7 mouse cellular contexts compared by ENCODE assay signal in the genomic region with DNA sequence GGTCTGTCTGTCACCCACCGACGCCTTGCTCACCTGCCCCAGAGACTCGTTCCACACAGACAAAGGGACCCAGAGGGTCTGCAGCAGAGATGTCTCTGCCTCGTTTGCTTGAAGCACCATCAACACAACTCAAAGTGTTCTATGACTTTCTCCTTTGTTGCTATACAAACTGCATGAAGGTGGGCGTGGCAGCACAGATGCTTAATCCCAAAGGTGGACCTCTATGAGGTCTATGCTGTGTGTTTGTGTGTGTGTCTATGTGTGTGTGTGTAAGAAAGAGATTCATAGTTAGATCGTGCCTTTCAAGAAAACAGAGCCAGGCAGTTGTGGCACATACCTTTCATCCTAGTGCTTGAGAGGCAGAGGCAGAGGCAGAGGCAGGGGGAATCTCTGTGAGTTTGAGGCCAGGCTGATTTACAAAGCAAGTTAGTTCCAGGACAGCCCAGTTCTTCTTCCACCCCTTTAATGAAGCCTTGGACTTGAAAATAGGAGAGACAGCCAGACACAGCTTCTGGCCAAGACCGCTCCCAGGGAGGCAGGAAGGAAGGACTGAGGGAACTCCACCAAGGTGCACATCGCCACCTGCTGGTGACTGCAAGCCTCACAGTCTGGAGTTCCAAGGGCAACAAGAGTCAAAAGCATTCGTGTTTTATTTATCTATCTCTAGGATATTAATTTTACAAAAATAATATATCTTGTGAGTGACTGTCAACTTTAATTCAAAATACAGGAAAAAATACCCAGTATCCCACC. TPM values are rescaled to one million over a fixed set of nuclear protein-coding genes. Genes with fewer than 3 reads are reported as not detected.
DNase-seq lines count a peak whose midpoint lies in the region; ATAC-seq lines count a peak whose summit lies in the region.

No protein-coding gene starts in this region.

- peak; percentile 68 for ATAC-seq in activated CD4-positive, CD25-positive, alpha-beta regulatory T cell, adult 4 months
- ATAC-seq in inflammation-experienced regulatory T-cells, adult 6 months, result peak; percentile 67
- ATAC-seq in megakaryocyte-erythroid progenitor cell, adult 5-6 weeks (replicated peaks; ENCODE audit: low FRiP score, low TSS enrichment, poor library complexity, severe bottlenecking), result peak; percentile 77

- DNase-seq in cerebellum, adult 9-10 months, result peak; percentile 88
- DNase-seq in gastrocnemius, adult 18-20 months (ENCODE audit: low spot score), result peak; percentile 96
- peak; percentile 74 to 92 for DNase-seq in left cerebral cortex, postnatal 10 days (ENCODE audit: extremely low spot score in 1 of 2, low spot score in 2 of 2)
- peak; percentile 74 to 87 for DNase-seq in spleen, postnatal 14 days (ENCODE audit: low spot score in 2 of 2)

- intact Hi-C loops in left cerebral cortex, postnatal 10 days (cut with DNase I), result loop anchor here (2.0 kb wide), 1 partner anchor 55 kb away; no protein-coding TSS in a partner anchor

RNA-seq across cellular contexts. Expression of gene Aldh2, which starts 8.1 kb away (rescaled TPM):
- polyA plus RNA-seq in activated CD4-positive, CD25-positive, alpha-beta regulatory T cell, adult 4 months (2017; shearing (Covaris generic)), result 10 to 100 TPM in 1 of 2 experiments, 1 to 10 TPM in 1; 7.1 to 11.2 TPM
- total RNA-seq in gastrocnemius, adult 18-20 months (2021), result 100 to 1,000 TPM; 172 to 203 TPM
- polyA plus RNA-seq in inflammation-experienced regulatory T-cells, adult 6 months (2017; shearing (Covaris generic)), result 10 to 100 TPM in 1 of 3 experiments, 1 to 10 TPM in 2; 4.5 to 11.7 (median 6.0) TPM
- total RNA-seq in left cerebral cortex, postnatal 10 days (2021), result 10 to 100 TPM; 71.5 to 72.7 TPM
- total RNA-seq in megakaryocyte-erythroid progenitor cell, adult 5-6 weeks (2014; fragmentation: Nextera tagmentation), result 98.2 and 116 TPM in 2 replicates
- total RNA-seq in megakaryocyte-erythroid progenitor cell, adult 5-6 weeks (2017), result 189 and 268 TPM in 2 replicates

RNA-seq across cellular contexts. Expression of gene Acad12, which starts 17.0 kb away (rescaled TPM):
- 1 to 10 TPM; 1.2 TPM for polyA plus RNA-seq in activated CD4-positive, CD25-positive, alpha-beta regulatory T cell, adult 4 months (2017; shearing (Covaris generic))
- 10 to 100 TPM; 26.0 to 27.8 TPM for total RNA-seq in gastrocnemius, adult 18-20 months (2021)
- 1 to 10 TPM; 1.3 to 3.3 (median 1.7) TPM for polyA plus RNA-seq in inflammation-experienced regulatory T-cells, adult 6 months (2017; shearing (Covaris generic))
- total RNA-seq in left cerebral cortex, postnatal 10 days (2021), result 1 to 10 TPM; 4.0 to 5.4 TPM
- total RNA-seq in megakaryocyte-erythroid progenitor cell, adult 5-6 weeks (2014; fragmentation: Nextera tagmentation), result 1.8 and 2.4 TPM in 2 replicates
- 0.38 and 2.6 TPM in 2 replicates for total RNA-seq in megakaryocyte-erythroid progenitor cell, adult 5-6 weeks (2017)

RNA-seq across cellular contexts. Expression of gene Mapkapk5, which starts 56.0 kb away (rescaled TPM):
- 10 to 100 TPM; 23.4 to 26.0 TPM for polyA plus RNA-seq in activated CD4-positive, CD25-positive, alpha-beta regulatory T cell, adult 4 months (2017; shearing (Covaris generic))
- total RNA-seq in gastrocnemius, adult 18-20 months (2021), result 100 to 1,000 TPM; 133 to 140 TPM
- polyA plus RNA-seq in inflammation-experienced regulatory T-cells, adult 6 months (2017; shearing (Covaris generic)), result 10 to 100 TPM; 20.2 to 24.2 (median 23.8) TPM
- total RNA-seq in left cerebral cortex, postnatal 10 days (2021), result 10 to 100 TPM; 78.6 to 79.8 TPM
- total RNA-seq in megakaryocyte-erythroid progenitor cell, adult 5-6 weeks (2014; fragmentation: Nextera tagmentation), result 135 and 143 TPM in 2 replicates
- 120 and 186 TPM in 2 replicates for total RNA-seq in megakaryocyte-erythroid progenitor cell, adult 5-6 weeks (2017)

RNA-seq across cellular contexts. Expression of gene Adam1a, which starts 56.4 kb away (rescaled TPM):
- polyA plus RNA-seq in activated CD4-positive, CD25-positive, alpha-beta regulatory T cell, adult 4 months (2017; shearing (Covaris generic)), result 1 to 10 TPM in 1 of 2 experiments, under 1 TPM in 1; 0.54 to 1.4 TPM
- 1 to 10 TPM; 1.7 to 2.0 TPM for total RNA-seq in gastrocnemius, adult 18-20 months (2021)
- 1 to 10 TPM in 1 of 3 experiments, under 1 TPM in 2; 0.36 to 2.0 (median 0.75) TPM for polyA plus RNA-seq in inflammation-experienced regulatory T-cells, adult 6 months (2017; shearing (Covaris generic))
- 1 to 10 TPM; 8.1 to 8.2 TPM for total RNA-seq in left cerebral cortex, postnatal 10 days (2021)
- 1.4 and 3.0 TPM in 2 replicates for total RNA-seq in megakaryocyte-erythroid progenitor cell, adult 5-6 weeks (2014; fragmentation: Nextera tagmentation)
- 2.9 and 5.0 TPM in 2 replicates for total RNA-seq in megakaryocyte-erythroid progenitor cell, adult 5-6 weeks (2017)

RNA-seq across cellular contexts. Expression of gene Gm42878, which starts 56.4 kb away (rescaled TPM):
- not detected for polyA plus RNA-seq in activated CD4-positive, CD25-positive, alpha-beta regulatory T cell, adult 4 months (2017; shearing (Covaris generic))
- total RNA-seq in gastrocnemius, adult 18-20 months (2021), result not detected
- not detected for polyA plus RNA-seq in inflammation-experienced regulatory T-cells, adult 6 months (2017; shearing (Covaris generic))
- total RNA-seq in left cerebral cortex, postnatal 10 days (2021), result not detected
- total RNA-seq in megakaryocyte-erythroid progenitor cell, adult 5-6 weeks (2014; fragmentation: Nextera tagmentation), result not detected in 2 replicates
- total RNA-seq in megakaryocyte-erythroid progenitor cell, adult 5-6 weeks (2017), result not detected in 2 replicates

Comparison
In these comparisons a context has a peak if more than half of its experiments do, and no peak if none do; other contexts are left out.
1. Peak in every context shown above with its lines: DNase-seq and ATAC-seq.
2. RNA of gene Acad12, which starts 17.0 kb away (total RNA-seq): 26.0 to 27.8 TPM in gastrocnemius, adult 18-20 months; 4.0 to 5.4 TPM in left cerebral cortex, postnatal 10 days and 0.38 to 2.6 TPM in megakaryocyte-erythroid progenitor cell, adult 5-6 weeks; every median in the first group is over 4 times any median in the second.